Mouse (Mus musculus): ENCODE data around the gene Afm. TPM values are rescaled to one million over a fixed set of nuclear protein-coding genes. Genes with fewer than 3 reads are reported as not detected.

Afm gene
- total and polyA plus RNA-seq, 2 experiments from 2014 or later, result not detected

GRCm38 (mm10) chr5:90509828-90510592 lies 8.7 kb upstream of the Afm start:
- no peaks in the 10 kb centered on the region for H3K27me3 ChIP-seq (ENCODE audit: insufficient read depth, low read length)
- DNase-seq (ENCODE audit: low spot score), result no peak
- no peak overlapping the region for H3K4me3 ChIP-seq (ENCODE audit: low read depth, low read length)
- H3K27ac ChIP-seq (ENCODE audit: low read depth, low read length), result no peak overlapping the region
- no peak for ATAC-seq (ENCODE audit: low FRiP score)
- 97% methylated on average over 5 of the region's 5 CpGs for WGBS
- H3K9me3 ChIP-seq (ENCODE audit: low read length), result no peaks in the 10 kb centered on the region
- TF ChIP-seq CTCF (IDR thresholded peaks at IDR 0.05), result no peak
- H3K4me2 ChIP-seq (ENCODE audit: low read depth, low read length, poor library complexity, severe bottlenecking), result no peak overlapping the region
- no peak overlapping the region for H3K9ac ChIP-seq (replicated peaks; ENCODE audit: low read length, poor library complexity, severe bottlenecking)
- H3K36me3 ChIP-seq (ENCODE audit: insufficient read depth, low read length), result no peaks in the 10 kb centered on the region
- no peaks in the 10 kb centered on the region for H3K4me1 ChIP-seq (ENCODE audit: insufficient read depth, low read length)

GRCm38 (mm10) chr5:90512288-90512955 lies 6.3 kb upstream of the Afm start:
- Histone ChIP-seq H3K4me1 (ENCODE audit: insufficient read depth, low read length) (no peaks in the 10 kb centered on the region), H3K27me3 (ENCODE audit: insufficient read depth, low read length) (no peaks in the 10 kb centered on the region), H3K9me3 (ENCODE audit: low read length) (no peaks in the 10 kb centered on the region), H3K4me2 (ENCODE audit: low read depth, low read length, poor library complexity, severe bottlenecking) (no peak overlapping the region), H3K9ac (replicated peaks; ENCODE audit: low read length, poor library complexity, severe bottlenecking) (no peak overlapping the region), H3K4me3 (ENCODE audit: low read depth, low read length) (no peak overlapping the region), H3K27ac (ENCODE audit: low read depth, low read length) (no peak overlapping the region), H3K36me3 (ENCODE audit: insufficient read depth, low read length) (no peaks in the 10 kb centered on the region)
- ATAC-seq (ENCODE audit: low FRiP score) (no peak), DNase-seq (ENCODE audit: low spot score) (no peak)
- no peak for TF ChIP-seq CTCF (IDR thresholded peaks at IDR 0.05)
- WGBS, result 84% methylated on average over 6 of the region's 6 CpGs

- Histone ChIP-seq H3K9ac (replicated peaks; ENCODE audit: low read length, poor library complexity, severe bottlenecking) (no peak overlapping the region), H3K4me1 (ENCODE audit: insufficient read depth, low read length) (no peaks in the 10 kb centered on the region), H3K27ac (ENCODE audit: low read depth, low read length) (no peak overlapping the region), H3K27me3 (ENCODE audit: insufficient read depth, low read length) (no peaks in the 10 kb centered on the region), H3K36me3 (ENCODE audit: insufficient read depth, low read length) (no peaks in the 10 kb centered on the region), H3K9me3 (ENCODE audit: low read length) (no peaks in the 10 kb centered on the region), H3K4me3 (ENCODE audit: low read depth, low read length) (no peak overlapping the region), H3K4me2 (ENCODE audit: low read depth, low read length, poor library complexity, severe bottlenecking) (no peak overlapping the region)
- no peak for TF ChIP-seq CTCF (IDR thresholded peaks at IDR 0.05)
- WGBS, result 90% methylated on average over 6 of the region's 6 CpGs
- DNase-seq (ENCODE audit: low spot score) (no peak), ATAC-seq (ENCODE audit: low FRiP score) (no peak)
These were observed 3.2 kb upstream of the Afm start for GRCm38 (mm10) chr5:90515561-90515960.

- TF ChIP-seq CTCF (IDR thresholded peaks at IDR 0.05), result no peak
- no peaks in the 10 kb centered on the region for H3K4me1 ChIP-seq (ENCODE audit: insufficient read depth, low read length)
- no peak overlapping the region for H3K9ac ChIP-seq (replicated peaks; ENCODE audit: low read length, poor library complexity, severe bottlenecking)
- no peaks in the 10 kb centered on the region for H3K9me3 ChIP-seq (ENCODE audit: low read length)
- 83% methylated on average over 8 of the region's 8 CpGs for WGBS
- H3K4me3 ChIP-seq (ENCODE audit: low read depth, low read length), result no peak overlapping the region
- H3K27ac ChIP-seq (ENCODE audit: low read depth, low read length), result no peak overlapping the region
- no peaks in the 10 kb centered on the region for H3K36me3 ChIP-seq (ENCODE audit: insufficient read depth, low read length)
- no peak for ATAC-seq (ENCODE audit: low FRiP score)
- H3K4me2 ChIP-seq (ENCODE audit: low read depth, low read length, poor library complexity, severe bottlenecking), result no peak overlapping the region
- DNase-seq (ENCODE audit: low spot score), result no peak
- no peaks in the 10 kb centered on the region for H3K27me3 ChIP-seq (ENCODE audit: insufficient read depth, low read length)
These were observed 32.5 kb downstream of the Afm start for GRCm38 (mm10) chr5:90551191-90551590.

- no peaks in the 10 kb centered on the region for H3K4me1 ChIP-seq (ENCODE audit: insufficient read depth, low read length)
- H3K9me3 ChIP-seq (ENCODE audit: low read length), result no peaks in the 10 kb centered on the region
- H3K4me2 ChIP-seq (ENCODE audit: low read depth, low read length, poor library complexity, severe bottlenecking), result no peak overlapping the region
- 82% methylated on average over 3 of the region's 3 CpGs for WGBS
- H3K36me3 ChIP-seq (ENCODE audit: insufficient read depth, low read length), result no peaks in the 10 kb centered on the region
- TF ChIP-seq CTCF (IDR thresholded peaks at IDR 0.05), result no peak
- no peak for ATAC-seq (ENCODE audit: low FRiP score)
- H3K27ac ChIP-seq (ENCODE audit: low read depth, low read length), result no peak overlapping the region
- H3K9ac ChIP-seq (replicated peaks; ENCODE audit: low read length, poor library complexity, severe bottlenecking), result no peak overlapping the region
- DNase-seq (ENCODE audit: low spot score), result no peak
- no peak overlapping the region for H3K4me3 ChIP-seq (ENCODE audit: low read depth, low read length)
- H3K27me3 ChIP-seq (ENCODE audit: insufficient read depth, low read length), result no peaks in the 10 kb centered on the region
These were observed 37.3 kb downstream of the Afm start for GRCm38 (mm10) chr5:90556052-90556451.

- ATAC-seq (ENCODE audit: low FRiP score), result no peak
- Histone ChIP-seq H3K4me3 (ENCODE audit: low read depth, low read length) (no peak within 1 kb of the TSS), H3K4me2 (ENCODE audit: low read depth, low read length, poor library complexity, severe bottlenecking) (no peak within 1 kb of the TSS), H3K36me3 (ENCODE audit: insufficient read depth, low read length) (no peaks in the 10 kb centered on the region), H3K9ac (replicated peaks; ENCODE audit: low read length, poor library complexity, severe bottlenecking) (no peak within 1 kb of the TSS), H3K27ac (ENCODE audit: low read depth, low read length) (no peak within 1 kb of the TSS), H3K27me3 (ENCODE audit: insufficient read depth, low read length) (no peaks in the 10 kb centered on the region), H3K4me1 (ENCODE audit: insufficient read depth, low read length) (no peaks in the 10 kb centered on the region), H3K9me3 (ENCODE audit: low read length) (no peaks in the 10 kb centered on the region)
- no peak for DNase-seq (ENCODE audit: low spot score)
- WGBS, result 91% methylated on average over 6 of the region's 6 CpGs
- no peak for TF ChIP-seq CTCF (IDR thresholded peaks at IDR 0.05)
These were observed 42.0 kb downstream of the Afm start, which contains the start of gene 5830473C10Rik for GRCm38 (mm10) chr5:90560743-90561142. Gene 5830473C10Rik (plus strand): TSS chr5:90561107.
